Mouse (Mus musculus) liver, adult 2 months (tissue): Measurements from ENCODE around the gene Hoxc12.

Experiments
- CTCF ChIP-seq: fragments of 200-500 bp; IDR thresholded peaks from 2 replicates; pipeline ENCODE4 v1.5.1; 2011; ENCODE audit warnings: low read depth, low read length, control low read depth
- POLR2A ChIP-seq: fragments of 200-500 bp; IDR thresholded peaks from 2 replicates; pipeline ENCODE4 v1.6.1; 2011; ENCODE audit warnings: low read length, control low read depth; ENCODE audit not compliant: insufficient read depth; ENCODE audit errors: extremely low read depth

GRCm38 (mm10) chr15:102976631-102977422 is 40.3 kb downstream of the Hoxc12 start:
- TF ChIP-seq CTCF (no peak), POLR2A (no peak)
